Mouse (Mus musculus) mature B cell (primary cell): ENCODE measurements around the gene Pcsk1n.
"Not testable (repeated sequence)": the region's sequence is repeated elsewhere in the genome, so short reads cannot be mapped to it uniquely, and the experiment has no call there.

Experiments
- in situ Hi-C: fragments of 300-500 bp; cut with MboI; formaldehyde crosslinking; loops from 2 replicates; pipeline ENCODE4 v1.14.3; 2019

Pcsk1n gene

DNA sequence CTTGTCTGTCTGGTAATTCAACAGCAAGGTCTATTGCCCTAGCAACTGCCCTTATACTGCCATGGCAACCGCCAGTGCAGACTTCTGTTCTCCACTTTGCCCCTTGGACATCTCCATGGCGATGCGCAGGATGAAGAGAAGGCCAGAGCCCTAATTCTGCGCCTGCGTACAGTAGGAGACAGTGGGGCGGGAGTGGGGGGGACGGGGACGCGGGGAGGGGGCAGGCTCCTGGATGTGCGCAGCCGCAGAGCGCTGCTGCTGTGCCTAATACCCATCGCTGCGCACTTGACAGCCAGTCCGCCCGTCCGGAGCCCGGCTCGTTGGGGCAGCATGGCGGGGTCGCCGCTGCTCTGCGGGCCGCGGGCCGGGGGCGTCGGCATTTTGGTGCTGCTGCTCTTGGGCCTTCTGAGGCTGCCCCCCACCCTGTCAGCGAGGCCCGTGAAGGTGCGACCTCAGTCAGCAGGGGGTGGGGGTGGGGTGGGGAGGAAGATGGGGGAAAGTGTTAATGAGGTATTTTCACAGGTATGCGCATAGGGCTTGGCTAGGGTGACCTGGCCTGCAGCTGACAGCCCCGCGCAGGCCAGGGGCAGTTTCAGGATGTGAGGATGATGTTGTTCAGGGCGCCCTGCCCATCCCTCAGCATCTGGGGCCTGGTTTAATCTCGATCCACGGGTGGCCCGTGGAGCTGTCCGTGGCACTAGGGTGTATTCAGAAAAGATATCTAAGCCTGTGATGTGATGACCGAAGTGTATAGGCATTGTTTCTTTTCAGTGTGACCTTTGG, at the start of gene Pcsk1n:
Pcsk1n (plus strand) TSS at position 222 of the 783 bp plus-strand sequence.
- in situ Hi-C loops = no loop called here

DNA sequence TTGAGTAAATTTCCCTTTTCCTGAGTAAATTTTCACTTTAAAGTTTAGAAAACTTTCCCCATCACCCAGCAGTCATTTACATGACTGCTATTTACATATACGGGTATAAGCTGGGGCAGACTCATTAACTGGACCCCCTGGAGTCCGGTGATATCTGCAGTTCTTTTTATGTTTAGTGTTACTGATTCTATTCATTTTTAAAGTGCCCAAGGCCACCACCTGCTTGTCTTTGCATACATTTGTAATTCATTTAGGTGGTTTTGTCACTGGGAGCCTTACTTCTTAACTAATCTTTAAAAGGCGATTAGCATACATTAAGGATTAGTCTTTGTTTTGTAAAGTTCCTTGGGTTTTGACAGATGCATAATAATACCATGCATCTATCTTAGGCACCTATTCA, 49.8 kb upstream of the Pcsk1n start:
- in situ Hi-C loops = no loop called here

DNA sequence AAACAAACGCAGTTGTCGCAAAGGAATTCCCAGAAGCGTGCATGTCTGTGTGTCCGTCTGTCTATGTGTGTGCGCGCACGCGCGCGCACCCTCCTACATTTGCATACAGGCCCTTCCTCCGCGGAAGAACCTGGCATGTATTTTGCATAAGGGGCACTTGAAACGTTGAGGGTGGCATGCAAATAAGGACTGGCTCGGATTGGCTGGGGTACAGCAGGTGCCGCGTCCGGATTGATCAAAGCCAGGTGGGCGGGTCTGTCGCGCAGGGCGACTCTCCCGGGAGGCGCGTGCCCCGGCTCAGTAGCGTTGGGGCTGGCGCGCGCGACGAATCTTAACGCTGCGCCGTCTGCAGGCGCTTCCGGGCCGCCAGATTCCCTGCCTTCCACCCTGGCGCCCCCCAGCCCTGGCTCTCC, 41.6 kb upstream of the Pcsk1n start, which contains the start of gene Pim2:
Pim2 (plus strand) TSS at position 256 of the 413 bp plus-strand sequence.
- in situ Hi-C loops = loop anchor here (25.0 kb wide), 1 partner anchor 259 kb away; the partner anchor contains the start of genes Rbm3 and Wdr13

DNA sequence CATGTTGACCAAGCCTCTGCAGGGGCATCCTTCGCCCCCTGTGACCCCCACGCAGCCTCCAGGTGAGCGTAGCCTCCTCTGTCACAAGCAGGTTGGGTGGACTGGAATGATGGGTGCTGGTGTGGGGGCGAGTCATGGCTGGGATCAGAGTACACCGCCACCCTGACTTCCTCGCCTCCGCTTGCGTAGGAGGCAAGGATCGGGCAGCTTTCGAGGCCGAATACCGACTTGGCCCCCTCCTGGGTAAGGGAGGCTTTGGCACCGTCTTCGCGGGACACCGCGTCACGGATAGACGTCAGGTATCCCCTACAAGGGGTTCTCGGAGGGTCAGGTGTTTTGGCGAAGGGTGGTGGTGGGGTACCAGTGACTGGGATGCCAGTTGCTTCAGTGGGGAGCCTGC, 41.1 kb upstream of the Pcsk1n start:
- in situ Hi-C loops = loop anchor here (25.0 kb wide), 1 partner anchor 259 kb away; the partner anchor contains the start of genes Rbm3 and Wdr13

DNA sequence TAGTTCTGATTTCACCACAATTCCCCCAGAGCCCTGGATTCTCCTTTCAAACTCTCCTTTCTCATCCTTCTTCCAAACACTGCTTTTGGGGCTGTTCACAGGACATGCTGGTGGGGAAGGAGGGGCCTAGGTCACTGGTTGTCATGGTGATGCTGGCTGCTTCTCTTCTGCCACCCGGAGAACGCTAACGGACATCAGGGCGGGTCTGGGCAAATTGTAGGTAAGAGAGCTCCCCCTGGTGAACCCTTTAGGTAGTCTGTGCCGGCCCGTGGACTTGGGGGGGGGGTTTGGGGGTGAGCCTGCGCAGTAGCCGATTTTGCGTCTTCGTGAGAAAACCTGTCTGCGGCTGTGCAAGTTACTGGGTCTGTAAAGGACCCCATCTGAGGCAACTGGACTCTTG, 39.8 kb upstream of the Pcsk1n start:
- in situ Hi-C loops = loop anchor here (25.0 kb wide), 1 partner anchor 257 kb away; the partner anchor contains the start of genes Rbm3 and Wdr13

DNA sequence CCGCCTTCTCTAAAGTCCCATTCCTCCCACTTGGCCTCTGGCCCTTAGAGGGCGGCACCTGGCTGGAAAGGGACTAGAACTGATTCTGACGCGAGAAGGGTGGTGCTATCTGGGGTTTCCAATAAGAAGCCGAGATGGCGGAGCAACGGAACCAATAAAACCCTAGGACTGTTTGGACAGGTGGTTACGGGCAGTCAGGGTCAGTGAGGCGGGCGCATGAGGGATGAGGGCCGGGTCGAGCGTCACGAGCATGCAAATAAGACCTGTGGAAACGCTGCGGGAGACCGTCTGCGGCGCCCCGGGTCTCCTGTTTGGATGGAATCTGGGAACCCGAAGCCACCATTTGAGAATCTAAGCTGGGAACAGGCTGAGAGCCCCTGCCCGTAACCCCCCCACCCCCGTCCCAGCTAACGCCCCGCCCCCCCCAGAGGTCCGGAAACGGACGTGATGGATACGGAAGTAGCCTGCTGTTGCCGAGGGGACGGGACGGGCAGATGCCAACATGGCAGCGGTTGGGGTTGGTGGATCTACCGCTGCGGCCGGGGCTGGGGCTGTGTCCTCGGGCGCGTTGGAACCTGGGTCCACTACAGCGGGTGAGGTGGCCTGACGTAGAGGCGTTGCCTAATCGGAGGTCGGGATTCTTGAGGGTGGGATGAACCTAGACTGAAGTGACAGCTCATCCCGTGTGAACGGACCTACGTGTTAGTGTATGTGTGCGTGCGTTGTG, 35.6 kb upstream of the Pcsk1n start, which contains the start of gene Slc35a2:
Slc35a2 (plus strand) TSS at position 188 of the 727 bp plus-strand sequence.
- in situ Hi-C loops = loop anchor here (25.0 kb wide), 1 partner anchor 253 kb away; the partner anchor contains the start of genes Rbm3 and Wdr13

DNA sequence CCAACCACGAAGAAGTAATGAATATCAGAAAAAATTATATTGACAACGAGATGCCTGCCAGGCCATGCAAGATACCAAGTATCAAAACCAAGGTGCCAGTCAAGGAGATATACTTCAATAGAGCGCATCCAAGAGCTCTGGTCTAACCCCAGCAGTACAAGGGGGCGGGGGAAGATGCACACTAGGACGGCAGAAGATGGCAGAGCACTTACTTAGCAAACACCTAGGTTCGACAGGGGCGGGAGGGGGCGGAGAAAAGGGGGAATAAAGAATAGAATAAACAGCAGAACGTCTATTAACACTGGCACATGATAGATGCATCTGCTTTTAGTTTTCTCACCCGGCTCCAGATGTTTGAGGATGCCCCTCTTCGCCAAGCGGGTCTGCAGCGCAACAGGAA, 21.4 kb upstream of the Pcsk1n start:
- in situ Hi-C loops = loop anchor here (25.0 kb wide), 1 partner anchor 239 kb away; the partner anchor contains the start of genes Rbm3 and Wdr13

DNA sequence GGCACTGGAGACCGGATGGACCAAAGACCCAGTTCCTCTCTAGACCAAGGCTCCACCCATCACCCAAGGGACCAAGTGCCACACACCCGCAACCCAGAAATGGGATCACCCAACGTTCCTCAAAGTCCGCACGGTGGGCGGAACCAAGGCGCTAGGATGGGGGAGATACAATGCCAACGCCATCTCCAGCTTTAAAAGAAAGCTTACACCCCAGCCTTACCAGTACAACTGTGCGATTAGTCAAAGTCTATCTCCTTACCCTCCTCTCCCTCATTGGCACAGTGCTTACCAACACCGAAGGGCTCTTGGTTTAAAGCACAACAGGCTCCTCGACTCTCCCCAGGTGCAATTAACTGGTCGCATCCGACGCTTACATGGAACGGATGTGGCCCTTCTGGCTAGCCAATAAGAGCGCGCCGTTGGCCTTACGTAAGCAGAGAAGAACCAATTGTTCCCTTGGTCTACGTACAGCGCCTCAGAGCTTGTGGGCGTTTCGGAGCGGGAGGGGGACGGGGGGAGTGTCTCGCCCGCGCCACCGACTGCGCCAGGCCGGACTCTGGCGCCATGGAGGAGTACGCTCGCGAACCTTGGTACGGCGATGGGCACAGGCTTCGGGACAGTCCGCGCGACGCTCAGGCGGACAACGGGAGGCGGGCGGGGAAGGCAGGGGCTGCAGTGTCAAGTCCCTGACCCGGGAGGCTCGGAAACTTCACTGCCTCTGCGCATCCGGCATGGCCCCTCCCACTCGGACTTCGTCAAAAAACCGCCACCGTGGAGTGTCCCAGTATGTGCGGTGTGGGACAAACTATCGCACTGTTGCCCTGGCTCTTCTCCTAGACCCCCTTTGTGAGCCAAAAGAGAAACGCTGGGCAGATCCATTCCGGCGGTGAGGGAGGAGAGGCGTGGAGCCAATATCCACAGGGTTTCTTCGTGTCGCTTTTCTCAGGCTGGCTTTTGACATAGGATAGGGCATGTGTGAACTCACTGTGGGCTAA, 20.4 kb upstream of the Pcsk1n start, which contains the start of the genes Pqbp1 and Timm17b:
Pqbp1 (minus strand) TSS at position 390 of the 995 bp plus-strand sequence.
Timm17b (plus strand) TSS at position 478 of the 995 bp plus-strand sequence.
- in situ Hi-C loops = loop anchor here (25.0 kb wide), 1 partner anchor 238 kb away; the partner anchor contains the start of genes Rbm3 and Wdr13

DNA sequence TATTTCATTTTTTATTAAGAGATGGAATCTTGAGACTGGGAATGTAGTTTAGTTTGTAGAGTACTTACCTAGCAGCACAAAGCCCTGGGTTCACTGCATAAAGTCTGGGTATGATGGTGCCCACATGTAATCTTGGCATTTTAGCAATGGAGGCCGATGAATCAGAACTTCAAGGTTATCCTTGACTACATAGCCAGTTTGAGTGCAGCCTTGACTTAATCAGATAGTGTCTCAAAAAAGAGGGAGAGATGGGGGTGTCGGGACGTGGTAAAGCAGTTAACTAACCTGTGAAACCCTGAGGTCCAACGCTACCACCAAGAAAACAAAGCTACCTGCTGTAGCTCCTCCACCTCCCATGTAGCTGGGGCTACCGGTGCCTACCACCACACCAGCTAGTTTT, 15.2 kb upstream of the Pcsk1n start:
- in situ Hi-C loops = no loop called here

DNA sequence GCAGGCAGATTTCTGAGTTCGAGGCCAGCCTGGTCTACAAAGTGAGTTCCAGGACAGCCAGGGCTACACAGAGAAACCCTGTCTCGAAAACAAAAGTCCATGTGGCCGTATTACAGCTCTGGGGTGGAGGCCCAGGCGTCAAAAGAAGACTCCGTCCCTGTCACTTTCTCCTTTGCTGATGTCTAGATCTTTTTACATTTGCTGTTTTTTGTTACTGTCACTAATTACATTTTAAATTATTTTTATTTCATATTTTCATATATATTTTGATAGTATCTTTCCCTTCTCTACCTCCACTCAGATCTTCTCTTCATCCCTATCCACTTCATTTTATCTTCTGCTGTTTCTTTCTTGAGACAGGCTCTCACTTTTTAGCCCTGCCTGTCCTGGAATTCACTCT, 11.9 kb upstream of the Pcsk1n start, which contains the start of gene Gm10491:
Gm10491 (minus strand) TSS at position 101 of the 400 bp plus-strand sequence.
- in situ Hi-C loops = no loop called here

DNA sequence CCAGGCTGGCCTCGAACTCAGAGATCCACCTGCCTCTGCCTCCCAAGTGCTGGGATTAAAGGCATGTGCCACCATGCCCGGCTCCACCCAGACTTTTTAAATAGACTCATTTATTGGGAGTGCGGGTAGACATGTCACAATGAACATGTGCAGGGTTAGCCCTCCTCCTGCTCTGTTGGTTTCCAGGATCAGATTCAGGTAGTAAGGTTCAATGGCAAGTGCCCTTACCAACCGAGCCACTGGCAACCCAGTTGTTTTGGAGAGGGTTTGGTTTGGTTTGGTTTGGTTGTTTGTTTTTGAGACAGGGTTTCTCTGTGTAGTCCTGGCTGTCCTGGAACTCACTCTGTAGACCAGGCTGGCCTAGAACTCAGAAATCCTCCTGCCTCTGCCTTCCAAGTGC, 10.4 kb upstream of the Pcsk1n start, which contains the start of gene Gm10490:
Gm10490 (plus strand) TSS at position 301 of the 400 bp plus-strand sequence.
- in situ Hi-C loops = not testable (repeated sequence)

DNA sequence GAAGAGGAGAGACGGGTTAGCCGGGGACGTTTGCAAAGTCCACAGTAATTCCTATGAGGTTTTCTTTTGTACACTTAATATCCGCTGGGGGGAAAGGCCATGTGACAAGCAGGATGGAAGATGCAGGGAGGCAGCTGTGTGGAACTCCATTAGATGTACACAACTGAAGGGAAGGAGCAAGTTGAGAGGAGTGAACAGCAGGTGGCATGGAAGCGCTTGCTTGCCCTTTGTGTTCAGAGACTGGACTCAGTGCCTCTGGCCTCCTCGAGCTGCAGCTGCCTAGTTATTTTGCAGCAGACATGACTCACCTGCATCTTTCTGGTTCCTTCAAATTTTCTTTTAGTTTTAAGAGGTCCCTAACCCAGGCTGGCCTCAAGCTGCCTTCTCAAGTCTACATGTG, 9.1 kb upstream of the Pcsk1n start:
- in situ Hi-C loops = no loop called here

DNA sequence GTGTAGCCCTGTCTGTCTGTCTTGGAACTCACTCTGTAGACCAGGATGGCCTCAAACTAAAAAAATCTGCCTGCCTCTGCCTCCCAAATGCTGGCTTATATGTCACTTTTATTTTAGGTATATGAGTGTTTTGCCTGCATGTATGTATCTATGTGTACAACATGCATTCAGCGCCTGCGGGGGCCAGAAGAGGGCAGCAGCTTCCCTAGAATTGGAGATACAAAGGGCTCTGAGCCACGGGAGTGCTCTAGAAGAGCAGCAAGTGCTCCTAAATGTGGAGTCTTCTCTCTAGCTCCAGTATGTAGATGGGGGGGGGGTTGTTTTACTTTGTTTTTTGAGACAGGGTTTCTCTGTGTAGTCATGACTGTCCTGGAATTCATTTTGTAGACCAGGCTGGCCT, 4.0 kb upstream of the Pcsk1n start:
- in situ Hi-C loops = not testable (repeated sequence)

DNA sequence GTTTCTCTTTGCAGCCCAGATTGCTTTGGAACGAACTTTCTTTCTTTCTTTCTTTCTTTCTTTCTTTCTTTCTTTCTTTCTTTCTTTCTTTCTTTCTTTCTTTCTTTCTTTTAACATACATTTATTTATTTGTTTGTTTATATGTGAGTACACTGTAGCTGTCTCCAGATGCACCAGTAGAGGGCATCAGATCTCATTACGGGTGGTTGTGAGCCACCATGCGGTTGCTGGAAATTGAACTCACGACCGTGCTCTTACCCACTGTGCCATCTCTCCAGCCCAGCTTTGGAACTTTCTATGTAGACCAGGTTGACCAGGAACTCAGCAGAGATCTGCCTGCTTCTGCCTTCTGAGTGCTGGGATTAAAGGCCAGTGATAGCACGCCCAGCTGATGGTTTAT, 1.7 kb upstream of the Pcsk1n start:
- in situ Hi-C loops = not testable (repeated sequence)

DNA sequence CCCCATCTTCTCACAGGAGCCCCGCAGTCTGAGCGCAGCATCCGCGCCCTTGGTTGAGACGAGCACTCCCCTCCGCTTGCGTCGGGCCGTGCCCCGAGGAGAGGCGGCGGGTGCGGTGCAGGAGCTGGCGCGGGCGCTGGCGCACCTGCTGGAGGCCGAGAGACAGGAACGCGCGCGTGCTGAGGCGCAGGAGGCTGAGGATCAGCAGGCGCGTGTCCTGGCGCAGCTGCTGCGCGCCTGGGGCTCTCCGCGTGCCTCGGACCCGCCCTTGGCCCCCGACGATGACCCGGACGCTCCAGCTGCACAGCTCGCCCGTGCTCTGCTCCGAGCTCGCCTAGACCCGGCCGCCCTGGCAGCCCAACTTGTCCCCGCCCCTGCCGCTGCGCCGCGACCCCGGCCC, 2.4 kb downstream of the Pcsk1n start:
- in situ Hi-C loops = no loop called here

DNA sequence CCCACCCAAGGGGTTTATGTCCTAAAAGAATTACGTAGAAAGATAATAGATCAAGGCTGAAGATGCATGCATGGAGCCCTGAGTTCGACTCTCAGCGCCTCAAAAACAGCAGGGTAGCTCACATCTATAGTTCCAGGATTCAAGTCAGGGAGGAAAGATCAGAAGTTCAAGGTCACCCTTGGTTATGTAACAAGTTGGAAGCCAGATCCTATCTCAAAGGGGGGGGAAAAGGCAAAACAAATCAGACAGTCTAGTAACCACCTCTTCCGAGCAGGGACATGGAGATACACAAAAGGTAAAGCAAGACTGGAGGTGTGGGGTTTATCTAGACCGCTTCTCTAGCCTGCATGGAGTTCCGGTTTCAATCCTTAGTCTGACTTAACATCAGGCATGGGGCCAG, 6.6 kb downstream of the Pcsk1n start:
- in situ Hi-C loops = no loop called here

DNA sequence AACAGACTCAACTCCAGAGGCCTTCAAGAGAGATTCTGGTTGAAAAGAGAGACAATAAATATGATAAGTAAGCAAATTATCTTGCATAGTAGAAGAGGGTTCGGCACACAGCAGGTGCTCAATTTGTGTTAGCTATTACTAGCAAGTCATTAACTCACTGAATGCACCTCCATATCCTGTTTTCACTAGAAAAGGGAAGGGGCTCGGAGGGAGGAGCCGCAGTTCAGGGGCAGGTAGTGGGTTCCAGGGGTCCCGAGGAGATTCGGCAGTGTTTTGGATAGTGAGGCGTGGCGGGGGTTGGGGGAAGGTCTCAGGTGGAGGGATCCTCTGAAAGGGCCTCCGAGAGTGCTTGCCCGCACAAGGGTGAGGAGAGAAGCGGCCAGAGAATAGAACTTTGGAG, 7.5 kb downstream of the Pcsk1n start:
- in situ Hi-C loops = no loop called here

DNA sequence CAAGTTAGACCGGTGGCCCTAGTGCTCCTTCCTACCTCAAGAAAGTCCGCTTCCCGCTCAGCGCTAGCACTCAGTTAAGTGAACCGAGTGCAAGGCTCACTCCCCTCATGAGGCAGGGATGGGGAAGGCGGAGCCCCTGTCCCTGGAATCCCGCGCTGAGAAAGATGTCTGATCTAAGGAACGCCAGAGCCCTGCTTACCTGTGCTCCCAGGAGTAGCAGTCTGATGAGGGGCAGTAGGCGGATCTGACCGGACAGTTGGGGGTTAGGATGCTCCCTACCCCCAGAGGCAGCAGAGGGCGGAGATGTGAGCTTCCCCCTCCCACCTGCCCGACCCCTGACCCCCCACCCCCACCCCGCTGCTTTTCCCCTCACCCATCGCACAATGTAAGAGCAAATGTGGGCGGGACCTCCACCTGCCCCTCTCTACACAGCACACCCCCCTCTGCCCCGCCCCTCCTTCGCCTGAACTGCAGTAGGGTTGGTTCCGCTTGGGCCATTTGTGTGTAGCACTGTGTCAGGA, 8.7 kb downstream of the Pcsk1n start, which contains the start of gene Eras:
Eras (minus strand) TSS at position 338 of the 521 bp plus-strand sequence.
- in situ Hi-C loops = no loop called here

DNA sequence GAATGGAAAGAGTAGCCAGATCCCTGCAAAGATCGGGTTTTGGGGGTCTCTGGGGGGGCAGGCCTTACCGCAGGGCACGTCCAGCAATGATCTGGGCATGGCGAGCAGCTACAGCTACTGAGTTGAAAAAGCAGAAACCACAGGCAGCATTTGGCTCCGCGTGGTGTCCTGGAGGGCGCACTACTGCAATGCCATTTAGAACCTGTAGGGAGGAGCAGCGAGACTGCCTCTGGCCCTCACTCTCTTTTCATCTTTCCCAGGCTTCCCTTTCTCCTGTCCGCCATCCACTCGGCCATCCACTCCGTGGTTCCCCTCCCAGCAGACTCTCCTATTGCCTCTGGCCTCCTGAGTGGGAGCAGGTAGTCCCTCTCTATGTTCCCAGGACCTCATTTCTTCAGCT, 17.3 kb downstream of the Pcsk1n start:
- in situ Hi-C loops = no loop called here

DNA sequence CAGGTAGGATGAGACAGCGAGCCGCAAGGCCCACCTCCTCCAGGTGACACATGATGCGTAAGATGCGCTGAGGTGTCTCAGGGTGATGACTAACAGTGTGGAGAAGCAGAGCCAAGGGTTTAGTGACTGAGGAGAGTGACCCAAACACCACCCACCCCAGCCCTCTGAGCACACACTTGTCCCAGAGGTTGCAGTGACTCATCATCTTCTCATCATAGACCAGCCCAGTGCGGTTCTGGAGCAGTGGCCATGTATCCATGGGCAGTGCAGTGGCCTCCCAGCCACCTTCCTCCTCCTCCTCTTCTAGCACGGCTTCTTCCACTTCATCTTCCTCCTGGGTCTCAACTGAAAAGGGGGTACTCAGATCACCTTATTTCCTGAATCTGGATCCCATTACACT, 18.0 kb downstream of the Pcsk1n start:
- in situ Hi-C loops = no loop called here
